Mouse (Mus musculus) small intestine, adult 2 months (tissue): ENCODE measurements around the gene Trim47. TPM values are rescaled to one million over a fixed set of nuclear protein-coding genes. Genes with fewer than 3 reads are reported as not detected.
A peak's percentile ranks its signal among the peaks of the same experiment; 100 is the strongest.

Source experiments
- H3K27ac ChIP-seq: fragments of 200-500 bp; 2 replicates; pipeline ENCODE4 v1.5.1; 2012; ENCODE audit warnings: low read depth, low read length, control low read depth, inconsistent platforms; ENCODE audit not compliant: insufficient read depth
- H3K27me3 ChIP-seq: fragments of 200-500 bp; 2 replicates; pipeline ENCODE4 v1.6.1; 2012; ENCODE audit warnings: mild to moderate bottlenecking, moderate library complexity, low read length, inconsistent platforms; ENCODE audit not compliant: control insufficient read depth, insufficient read depth
- H3K36me3 ChIP-seq: fragments of 200-500 bp; 2 replicates; pipeline ENCODE4 v1.6.1; 2012; ENCODE audit warnings: mild to moderate bottlenecking, low read length, control low read depth, inconsistent platforms; ENCODE audit not compliant: control insufficient read depth, insufficient read depth
- H3K4me1 ChIP-seq: fragments of 200-500 bp; 2 replicates; pipeline ENCODE4 v1.6.1; 2012; ENCODE audit warnings: low read length, inconsistent platforms, mixed read lengths; ENCODE audit not compliant: control insufficient read depth, insufficient read depth, insufficient read length
- H3K4me3 ChIP-seq: fragments of 200-500 bp; 2 replicates; pipeline ENCODE4 v1.5.1; 2012; ENCODE audit warnings: low read depth, mild to moderate bottlenecking, control low read depth, inconsistent platforms, low read length, moderate library complexity
- CTCF ChIP-seq: fragments of 200-500 bp; IDR thresholded peaks from 2 replicates; pipeline ENCODE4 v1.5.1; 2012; ENCODE audit warnings: low read depth, mild to moderate bottlenecking, control low read depth, inconsistent platforms, low read length, moderate library complexity, mixed read lengths; ENCODE audit not compliant: insufficient replicate concordance, insufficient read length; ENCODE audit errors: extremely low read depth
- POLR2A ChIP-seq: fragments of 200-500 bp; IDR thresholded peaks from 2 replicates; pipeline ENCODE4 v1.6.1; 2012; ENCODE audit warnings: low read depth, mild to moderate bottlenecking, control low read depth, inconsistent platforms, low read length, moderate library complexity
- WGBS: fragments of 180-500 bp; shearing (Covaris S2); methylation state at CpG from one replicate; pipeline ENCODE4 v1.1.7; 2018; 5-methylcytosine and 5-hydroxymethylcytosine counted together
- polyA plus RNA-seq: library from polyadenylated mRNA; depleted of rRNA; stranded (reverse); fragments of >200 nt; gene quantifications from 2 replicates; pipeline ENCODE4 v1.2.3, GENCODE M21; 2012

Gene Trim47
- polyA plus RNA-seq, 1 experiment, result 28.5 TPM

- TF ChIP-seq POLR2A (peak; percentile 66), CTCF (no peak)
- peak within 1 kb of the TSS; percentile 84 for H3K4me3 ChIP-seq
- H3K27ac ChIP-seq, result peak within 1 kb of the TSS; percentile 14
- under 1% methylated on average over 40 of the region's 40 CpGs for WGBS
- H3K36me3 ChIP-seq, result peaks cover 15% of the 10 kb centered on the region
- H3K27me3 ChIP-seq, result no peaks in the 10 kb centered on the region
- peaks cover 3% of the 10 kb centered on the region; the same call in 1 of the 2 replicates for H3K4me1 ChIP-seq
Observed at GRCm38 (mm10) chr11:116167884-116168439, 41.0 kb upstream of the Trim47 start, which contains the start of gene Fbf1. TSS of gene Fbf1 (minus strand) at chr11:116168166.

- WGBS, result 18% methylated on average over 6 of the region's 6 CpGs
- no peak for TF ChIP-seq CTCF
- no peak for TF ChIP-seq POLR2A
- Histone ChIP-seq H3K27ac (peak overlapping the region; percentile 14; the same call in 1 of the 2 replicates), H3K4me3 (peak overlapping the region; percentile 84), H3K4me1 (peaks cover 3% of the 10 kb centered on the region; the same call in 1 of the 2 replicates), H3K27me3 (no peaks in the 10 kb centered on the region), H3K36me3 (peaks cover 8% of the 10 kb centered on the region)
Observed at GRCm38 (mm10) chr11:116167232-116167631, 40.2 kb upstream of the Trim47 start.

GRCm38 (mm10) chr11:116163002-116163401 is 36.0 kb upstream of the Trim47 start:
- TF ChIP-seq POLR2A (no peak), CTCF (no peak)
- 71% methylated on average over 9 of the region's 9 CpGs for WGBS
- H3K4me1 ChIP-seq, result peaks cover 3% of the 10 kb centered on the region; the same call in 1 of the 2 replicates
- peaks cover 3% of the 10 kb centered on the region; the same call in 1 of the 2 replicates for H3K36me3 ChIP-seq
- no peaks in the 10 kb centered on the region for H3K27me3 ChIP-seq
- H3K4me3 ChIP-seq, result no peak overlapping the region
- no peak overlapping the region for H3K27ac ChIP-seq

GRCm38 (mm10) chr11:116162146-116162545 is 35.1 kb upstream of the Trim47 start:
- Histone ChIP-seq H3K4me1 (no peaks in the 10 kb centered on the region), H3K27ac (no peak overlapping the region), H3K4me3 (no peak overlapping the region), H3K36me3 (peaks cover 5% of the 10 kb centered on the region; the same call in 1 of the 2 replicates), H3K27me3 (no peaks in the 10 kb centered on the region)
- TF ChIP-seq POLR2A, result no peak
- WGBS, result 83% methylated on average over 10 of the region's 10 CpGs

- TF ChIP-seq CTCF (no peak), POLR2A (no peak)
- WGBS, result 64% methylated on average over 12 of the region's 12 CpGs
- Histone ChIP-seq H3K36me3 (peaks cover 5% of the 10 kb centered on the region; the same call in 1 of the 2 replicates), H3K27me3 (no peaks in the 10 kb centered on the region), H3K4me3 (no peak overlapping the region), H3K27ac (no peak overlapping the region), H3K4me1 (no peaks in the 10 kb centered on the region)
Observed at GRCm38 (mm10) chr11:116161312-116161711, 34.3 kb upstream of the Trim47 start.

- Histone ChIP-seq H3K27me3 (no peaks in the 10 kb centered on the region), H3K4me3 (no peak overlapping the region), H3K36me3 (peaks cover 19% of the 10 kb centered on the region), H3K4me1 (no peaks in the 10 kb centered on the region; the same call in 1 of the 2 replicates), H3K27ac (no peak overlapping the region)
- no peak for TF ChIP-seq CTCF
- TF ChIP-seq POLR2A, result no peak
- 89% methylated on average over 2 of the region's 2 CpGs for WGBS
Observed at GRCm38 (mm10) chr11:116150960-116151359, 23.9 kb upstream of the Trim47 start.

- TF ChIP-seq POLR2A, result no peak
- TF ChIP-seq CTCF, result no peak
- Histone ChIP-seq H3K4me1 (no peaks in the 10 kb centered on the region; the same call in 1 of the 2 replicates), H3K27ac (no peak overlapping the region), H3K4me3 (no peak overlapping the region), H3K36me3 (peaks cover 13% of the 10 kb centered on the region), H3K27me3 (no peaks in the 10 kb centered on the region)
- WGBS, result 92% methylated on average over 6 of the region's 6 CpGs
Observed at GRCm38 (mm10) chr11:116149341-116149740, 22.3 kb upstream of the Trim47 start.
